Mouse (Mus musculus) liver, embryonic 14.5 days (tissue): ENCODE results near the gene Slf2.

Source experiments
- CTCF ChIP-seq: IDR thresholded peaks from 2 replicates; pipeline ENCODE4 v1.5.1; 2016; ENCODE audit warnings: antibody characterized with exemption, low read depth, control low read depth
- EP300 ChIP-seq: IDR thresholded peaks from 2 replicates; pipeline ENCODE4 v1.6.1; 2016; ENCODE audit warnings: antibody characterized with exemption, low read depth

- TF ChIP-seq CTCF: no peak
- no peak for TF ChIP-seq EP300
Observed at GRCm38 (mm10) chr19:44928185-44928584, 2.8 kb upstream of the Slf2 start.
